Mouse (Mus musculus): ENCODE results near the gene Arhgap18.

- TF ChIP-seq CTCF (IDR thresholded peaks at IDR 0.05; ENCODE audit: insufficient read depth, low read length): no peak
- no peak for TF ChIP-seq POLR2A (IDR thresholded peaks at IDR 0.05; ENCODE audit: borderline replicate concordance, extremely low read depth, low read depth, low read length)
These were observed 108.0 kb downstream of the Arhgap18 start for GRCm38 (mm10) chr10:26861231-26861630.
